Mouse (Mus musculus) liver, embryonic 15.5 days (tissue): ENCODE data around the gene Psma3. TPM values are rescaled to one million over a fixed set of nuclear protein-coding genes. Genes with fewer than 3 reads are reported as not detected.
A peak's percentile ranks its signal among the peaks of the same experiment; 100 is the strongest.

Experiments
- ATAC-seq: fragments of 200-750 bp; cut with Nextera tagmentation; 2 replicates; pipeline ENCODE4 v1.8.0; 2017; ENCODE audit warnings: moderate number of reproducible peaks, mild to moderate bottlenecking, moderate library complexity; ENCODE audit not compliant: insufficient read depth
- H3K27ac ChIP-seq: fragments of 300-500 bp; sonication (generic); replicated peaks from 2 replicates; pipeline ENCODE4 v1.5.1; 2015; ENCODE audit warnings: mild to moderate bottlenecking, inconsistent platforms
- H3K27me3 ChIP-seq: fragments of 300-500 bp; sonication (generic); 2 replicates; pipeline ENCODE4 v1.6.1; 2015; ENCODE audit warnings: mild to moderate bottlenecking, inconsistent platforms
- H3K36me3 ChIP-seq: fragments of 300-500 bp; sonication (generic); replicated peaks from 2 replicates; pipeline ENCODE4 v1.6.1; 2015; ENCODE audit warnings: moderate library complexity, mild to moderate bottlenecking, inconsistent platforms
- H3K4me1 ChIP-seq: fragments of 300-500 bp; sonication (generic); replicated peaks from 2 replicates; pipeline ENCODE4 v1.6.1; 2015; ENCODE audit warnings: inconsistent platforms
- H3K4me2 ChIP-seq: fragments of 300-500 bp; sonication (generic); 2 replicates; pipeline ENCODE4 v1.6.1; 2015; ENCODE audit warnings: moderate library complexity, mild to moderate bottlenecking, inconsistent platforms
- H3K4me3 ChIP-seq: fragments of 300-500 bp; sonication (generic); replicated peaks from 2 replicates; pipeline ENCODE4 v1.5.1; 2015; ENCODE audit warnings: mild to moderate bottlenecking, inconsistent platforms
- H3K9ac ChIP-seq: fragments of 300-500 bp; sonication (generic); 2 replicates; pipeline ENCODE4 v1.6.1; 2015; ENCODE audit warnings: moderate library complexity, mild to moderate bottlenecking, inconsistent platforms
- H3K9me3 ChIP-seq: fragments of 300-500 bp; sonication (generic); replicated peaks from 2 replicates; pipeline ENCODE4 v1.6.1; 2016; ENCODE audit warnings: inconsistent platforms
- WGBS: fragments of 180-500 bp; shearing (Covaris S2); methylation state at CpG from one replicate; pipeline ENCODE4 v1.1.7; 2015; ENCODE audit warnings: mixed read lengths; ENCODE audit not compliant: insufficient replicate concordance; 5-methylcytosine and 5-hydroxymethylcytosine counted together
- polyA plus RNA-seq: library from polyadenylated mRNA; unstranded; fragments of >200 nt; fragmentation: Nextera tagmentation; extraction: Ambion mirVana; gene quantifications from 2 replicates; pipeline ENCODE4 v1.2.1, GENCODE M21; 2015

The Psma3 gene
- polyA plus RNA-seq, 1 experiment from 2014 or later: 343 TPM

DNA sequence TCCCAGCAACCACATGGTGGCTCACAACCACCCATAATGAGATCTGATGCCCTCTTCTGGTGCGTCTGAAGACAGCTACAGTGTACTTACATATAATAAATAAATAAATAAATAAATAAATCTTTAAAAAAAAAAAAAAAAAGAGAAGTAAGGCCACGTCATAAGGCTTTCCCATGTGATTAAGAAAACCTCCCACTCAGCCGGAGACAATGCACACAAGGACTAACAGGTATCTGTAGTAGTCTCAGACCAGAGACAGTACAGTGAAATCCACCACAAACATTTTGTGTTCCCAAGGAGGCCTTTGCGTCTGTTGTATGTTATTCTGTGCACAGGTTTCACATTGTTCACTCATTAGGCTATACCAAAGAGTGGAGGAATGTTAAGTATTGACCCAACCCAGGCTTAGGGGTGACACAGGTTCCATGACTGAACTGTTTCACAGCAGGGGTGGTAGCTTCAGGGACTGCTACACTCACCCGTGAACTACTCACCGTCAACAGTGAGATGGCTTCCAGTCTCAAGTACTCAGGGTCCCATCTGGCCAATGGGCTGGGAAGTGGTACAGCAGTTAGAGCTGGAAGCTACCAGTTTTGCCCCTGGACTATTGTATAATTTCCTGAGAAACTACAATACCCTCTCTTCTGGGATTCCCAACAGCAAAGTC lies 29.5 kb downstream of the Psma3 start:
- ATAC-seq: no peak
- Histone ChIP-seq H3K27ac (no peak overlapping the region), H3K4me1 (peaks cover 5% of the 10 kb centered on the region; the same call in 1 of the 2 replicates)

DNA sequence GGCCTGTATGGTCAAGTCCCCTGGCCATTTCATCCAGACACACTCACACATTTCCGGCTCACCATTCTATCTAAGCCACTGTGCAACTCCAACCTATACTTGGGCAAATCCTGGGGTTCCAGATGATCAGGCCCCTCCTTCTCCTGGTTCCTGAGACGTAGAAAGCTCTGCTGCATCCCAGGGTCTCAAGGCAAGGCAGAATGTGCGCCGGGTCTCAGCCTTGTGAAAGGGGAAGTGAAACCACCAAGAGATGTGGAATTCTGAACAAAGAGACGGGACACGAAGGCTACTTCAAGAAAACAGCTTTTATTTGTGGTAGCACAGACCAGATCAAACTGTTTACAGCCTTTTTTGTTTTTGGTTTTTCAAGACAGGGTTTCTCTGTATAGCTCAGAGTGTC lies 31.7 kb downstream of the Psma3 start:
- no peak overlapping the region for H3K9ac ChIP-seq
- H3K36me3 ChIP-seq: peaks cover 63% of the 10 kb centered on the region
- no peaks in the 10 kb centered on the region for H3K9me3 ChIP-seq
- no peaks in the 10 kb centered on the region for H3K4me1 ChIP-seq
- H3K4me3 ChIP-seq: no peak overlapping the region
- H3K4me2 ChIP-seq: no peak overlapping the region
- ATAC-seq: no peak
- no peak overlapping the region for H3K27ac ChIP-seq
- WGBS: 71% methylated on average over 6 of the region's 6 CpGs
- H3K27me3 ChIP-seq: no peaks in the 10 kb centered on the region

More for the DNA sequence above, 29.5 kb downstream of the Psma3 start:
- H3K27me3 ChIP-seq: no peaks in the 10 kb centered on the region
- WGBS: 75% methylated on average over 5 of the region's 6 CpGs
- H3K4me2 ChIP-seq: no peak overlapping the region
- H3K36me3 ChIP-seq: peaks cover 51% of the 10 kb centered on the region
- H3K4me3 ChIP-seq: no peak overlapping the region
- H3K9me3 ChIP-seq: no peaks in the 10 kb centered on the region
- no peak overlapping the region for H3K9ac ChIP-seq

DNA sequence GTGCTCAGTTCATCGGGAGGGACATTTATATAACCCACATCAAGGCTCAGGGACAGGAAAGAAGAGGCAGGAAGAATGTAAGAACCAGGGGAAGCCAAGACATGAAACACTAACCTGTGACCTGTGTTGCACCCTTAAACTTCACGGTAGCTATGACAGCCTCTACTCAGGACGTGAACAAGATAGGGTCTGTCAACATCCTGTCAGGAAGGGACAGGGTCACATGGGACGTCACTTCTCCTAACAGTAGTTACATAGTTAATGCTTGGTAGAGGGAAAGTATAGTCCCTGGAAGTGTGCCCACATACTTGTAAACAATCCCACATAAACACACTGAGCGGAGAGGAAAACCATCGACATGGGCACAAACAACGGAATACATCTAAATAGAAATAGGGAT lies 32.5 kb downstream of the Psma3 start:
- Histone ChIP-seq H3K9me3 (no peaks in the 10 kb centered on the region), H3K4me2 (no peak overlapping the region), H3K4me1 (peaks cover 2% of the 10 kb centered on the region; the same call in 1 of the 2 replicates), H3K36me3 (peaks cover 65% of the 10 kb centered on the region), H3K9ac (no peak overlapping the region), H3K27me3 (no peaks in the 10 kb centered on the region), H3K27ac (no peak overlapping the region), H3K4me3 (no peak overlapping the region)
- 61% methylated on average over 7 of the region's 7 CpGs for WGBS
- ATAC-seq: peak; percentile 25; the same call in 1 of the 2 replicates

DNA sequence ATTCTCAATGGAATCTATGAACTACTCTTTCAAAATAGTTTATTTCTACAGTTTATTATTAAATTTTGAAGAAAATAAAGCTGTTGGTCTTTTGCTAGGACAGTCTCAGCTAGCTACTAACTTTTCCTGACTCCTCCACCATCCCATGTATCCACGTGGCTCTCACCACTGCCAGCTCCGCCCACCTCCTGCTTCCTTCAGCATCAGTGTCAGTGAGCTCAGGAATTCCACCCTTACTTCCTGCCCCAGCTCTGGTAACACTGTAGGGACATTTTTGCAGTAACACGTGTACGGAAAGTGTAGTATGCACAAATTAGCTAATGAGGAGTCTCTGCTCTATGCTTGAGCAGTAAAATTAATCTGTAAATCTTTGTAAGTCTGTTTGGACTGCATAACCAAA lies 35.3 kb downstream of the Psma3 start:
- H3K27me3 ChIP-seq: no peaks in the 10 kb centered on the region
- H3K9ac ChIP-seq: no peak overlapping the region
- peaks cover 24% of the 10 kb centered on the region for H3K4me1 ChIP-seq
- no peak overlapping the region for H3K4me3 ChIP-seq
- no peak for ATAC-seq
- 60% methylated on average over 4 of the region's 4 CpGs for WGBS
- no peak overlapping the region for H3K4me2 ChIP-seq
- H3K27ac ChIP-seq: no peak overlapping the region
- H3K36me3 ChIP-seq: peaks cover 66% of the 10 kb centered on the region
- H3K9me3 ChIP-seq: no peaks in the 10 kb centered on the region

DNA sequence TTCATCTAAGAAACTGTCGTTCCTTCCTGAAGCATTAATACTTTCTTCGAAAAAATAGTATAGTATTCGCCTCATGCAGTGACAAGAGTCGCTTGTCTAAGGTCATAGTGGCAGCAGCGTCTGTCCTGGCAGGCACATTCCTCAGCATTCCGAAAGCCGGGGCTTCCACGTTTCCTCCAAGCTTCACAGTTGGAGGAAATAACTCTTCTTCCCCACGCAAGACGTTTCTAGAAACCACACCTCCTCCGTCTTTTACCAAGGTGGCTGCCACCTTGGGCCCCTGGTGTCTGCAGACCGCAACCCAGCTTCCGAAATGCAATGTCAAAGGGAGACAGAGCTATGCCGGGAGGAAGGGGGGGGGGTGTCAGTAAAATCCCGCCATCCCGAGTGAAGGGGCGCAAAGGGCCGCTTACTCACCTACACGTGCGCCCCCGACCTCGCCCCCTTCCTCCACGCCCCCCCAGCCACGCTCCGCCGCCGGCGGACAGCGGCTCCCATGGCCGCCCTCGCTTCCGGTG lies 40.5 kb downstream of the Psma3 start:
- under 1% methylated on average over 32 of the region's 32 CpGs for WGBS

DNA sequence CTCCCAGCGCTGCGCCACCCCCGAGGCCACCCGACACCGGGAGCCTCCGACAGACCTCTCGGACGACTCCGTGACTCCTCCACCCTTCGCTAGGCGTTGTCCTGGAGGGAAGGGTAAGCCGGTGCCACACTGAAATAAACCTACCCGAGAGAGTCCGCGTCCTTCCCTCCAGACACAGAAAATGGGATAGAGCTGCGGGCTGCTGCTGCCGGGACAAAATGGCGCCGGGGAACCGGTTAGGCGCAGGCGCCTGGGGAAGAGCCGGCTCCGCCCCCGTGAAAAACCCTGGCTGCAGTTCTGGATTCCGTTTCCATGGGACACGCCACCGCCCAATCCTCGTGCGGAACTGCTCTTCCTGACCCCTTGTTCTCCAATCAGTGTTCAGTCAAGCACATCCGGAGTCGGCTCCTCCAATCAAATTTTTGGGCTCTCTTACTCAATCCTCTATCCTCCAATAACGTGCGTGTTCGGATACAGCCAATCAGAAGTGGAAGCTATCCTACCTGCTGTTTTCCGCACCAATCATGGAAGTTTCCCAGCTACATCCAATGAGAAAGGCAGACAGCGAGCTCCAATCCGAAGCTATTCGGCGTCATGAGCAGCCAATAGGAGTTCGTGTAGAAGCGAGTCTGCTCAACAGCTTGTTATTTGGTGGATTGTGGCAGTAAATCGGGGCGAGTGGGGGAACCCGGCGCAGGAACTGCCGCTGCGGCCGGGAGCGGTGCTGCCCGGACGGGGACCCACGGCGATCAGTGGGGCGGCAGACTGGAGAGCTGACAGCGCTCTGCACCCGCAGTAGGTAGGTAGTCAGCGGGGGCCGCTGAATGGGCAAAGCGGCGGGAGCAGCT lies 41.2 kb downstream of the Psma3 start, which contains the start of gene Arid4a:
Gene Arid4a (plus strand): TSS at position 628 of the 848 bp plus-strand sequence.
- Histone ChIP-seq H3K4me2 (peak within 1 kb of the TSS; percentile 83), H3K9me3 (no peaks in the 10 kb centered on the region), H3K4me3 (peak within 1 kb of the TSS; percentile 100), H3K27ac (peak within 1 kb of the TSS; percentile 99), H3K9ac (peak within 1 kb of the TSS; percentile 99), H3K36me3 (peaks cover 29% of the 10 kb centered on the region), H3K27me3 (no peaks in the 10 kb centered on the region), H3K4me1 (peaks cover 39% of the 10 kb centered on the region)
- WGBS: under 1% methylated on average over 61 of the region's 61 CpGs
- peak; percentile 96 for ATAC-seq

More for the DNA sequence above, 40.5 kb downstream of the Psma3 start:
- H3K36me3 ChIP-seq: peaks cover 26% of the 10 kb centered on the region
- peak overlapping the region; percentile 100 for H3K4me3 ChIP-seq
- peak overlapping the region; percentile 80 for H3K4me2 ChIP-seq
- H3K9ac ChIP-seq: peak overlapping the region; percentile 84
- peak overlapping the region; percentile 96 for H3K27ac ChIP-seq
- peak; percentile 67 for ATAC-seq
- no peaks in the 10 kb centered on the region for H3K9me3 ChIP-seq
- H3K4me1 ChIP-seq: peaks cover 39% of the 10 kb centered on the region
- no peaks in the 10 kb centered on the region for H3K27me3 ChIP-seq

DNA sequence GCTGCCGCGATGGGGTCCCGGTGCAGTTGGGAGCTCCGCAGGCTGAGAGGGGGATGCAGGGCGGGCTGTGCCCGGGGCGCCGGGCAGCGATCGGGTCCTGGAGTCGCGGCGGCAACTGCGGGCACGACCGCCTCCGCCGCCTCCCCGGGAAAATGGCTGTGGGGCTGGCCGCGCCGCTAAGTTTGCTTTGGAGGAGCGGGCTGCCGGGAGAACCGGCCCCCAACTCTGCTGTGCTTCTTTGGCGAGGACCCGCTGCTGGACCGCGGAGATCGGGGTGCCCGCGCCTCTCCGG lies 41.7 kb downstream of the Psma3 start:
- no peaks in the 10 kb centered on the region for H3K27me3 ChIP-seq
- ATAC-seq: no peak; the same call in 1 of the 2 replicates
- H3K27ac ChIP-seq: peak overlapping the region; percentile 99
- H3K4me2 ChIP-seq: peak overlapping the region; percentile 83
- no peaks in the 10 kb centered on the region for H3K9me3 ChIP-seq
- WGBS: under 1% methylated on average over 31 of the region's 33 CpGs
- H3K4me1 ChIP-seq: peaks cover 39% of the 10 kb centered on the region
- peaks cover 34% of the 10 kb centered on the region for H3K36me3 ChIP-seq
- peak overlapping the region; percentile 99 for H3K9ac ChIP-seq
- peak overlapping the region; percentile 100 for H3K4me3 ChIP-seq

DNA sequence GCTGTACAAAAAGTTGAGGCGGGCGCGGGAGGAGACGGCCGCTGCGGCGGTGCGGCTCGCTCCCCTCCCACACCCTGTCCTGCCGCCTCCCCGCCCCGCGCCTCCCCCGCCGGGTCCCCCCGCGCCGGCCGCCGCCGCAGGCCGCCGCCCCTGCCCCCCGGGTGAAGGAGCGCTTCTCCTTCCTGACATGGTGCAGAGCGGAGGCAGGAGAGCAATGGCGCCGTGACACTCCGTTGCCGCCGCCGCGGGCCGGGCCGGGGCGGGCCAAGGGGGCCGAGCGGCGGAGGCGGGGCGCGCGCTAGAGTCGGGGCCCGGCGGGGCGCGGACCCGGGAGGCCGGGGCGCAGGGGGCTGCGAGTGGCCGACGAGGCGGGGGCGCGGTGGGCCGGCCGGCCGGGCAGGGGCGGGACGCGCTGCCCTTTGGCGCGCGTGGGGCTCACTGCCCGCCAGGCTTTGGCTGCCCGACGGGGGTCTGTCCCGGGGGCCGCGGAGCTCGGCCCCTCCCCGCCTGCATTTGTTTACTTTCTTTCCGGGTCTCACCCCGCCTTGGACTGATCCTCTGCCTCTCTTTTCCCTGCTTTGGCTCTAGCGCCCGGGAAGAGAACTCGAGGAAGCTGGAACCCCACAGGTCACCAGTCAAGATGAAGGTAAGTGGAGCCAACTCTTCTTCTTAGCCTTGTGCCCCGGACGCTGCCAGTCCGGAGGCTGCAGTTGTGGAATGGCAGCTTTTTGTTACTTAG lies 42.3 kb downstream of the Psma3 start:
- peak overlapping the region; percentile 100 for H3K4me3 ChIP-seq
- no peaks in the 10 kb centered on the region for H3K27me3 ChIP-seq
- peak overlapping the region; percentile 99 for H3K27ac ChIP-seq
- no peaks in the 10 kb centered on the region for H3K9me3 ChIP-seq
- peak overlapping the region; percentile 99 for H3K9ac ChIP-seq
- WGBS: under 1% methylated on average over 54 of the region's 82 CpGs
- H3K4me1 ChIP-seq: peaks cover 39% of the 10 kb centered on the region
- peak; percentile 5; the same call in 1 of the 2 replicates for ATAC-seq
- H3K4me2 ChIP-seq: peak overlapping the region; percentile 83
- H3K36me3 ChIP-seq: peaks cover 38% of the 10 kb centered on the region

DNA sequence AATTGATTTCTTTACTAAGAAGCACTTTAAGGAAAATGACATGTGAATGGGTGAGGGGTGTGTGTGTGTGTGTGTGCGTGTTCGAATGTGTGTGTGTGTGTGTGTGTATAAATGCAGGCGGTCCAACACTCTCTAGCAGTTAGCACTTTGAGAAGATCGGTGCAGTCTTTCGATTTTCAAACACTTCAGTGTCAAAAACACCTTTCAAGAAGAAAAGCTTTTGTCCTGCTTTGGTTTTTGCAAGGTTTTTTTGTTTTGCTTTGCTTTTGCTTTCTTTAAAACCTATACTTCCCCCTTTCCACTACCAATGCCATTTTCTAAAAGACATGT lies 42.8 kb downstream of the Psma3 start:
- peak overlapping the region; percentile 99 for H3K27ac ChIP-seq
- peak overlapping the region; percentile 100 for H3K4me3 ChIP-seq
- no peaks in the 10 kb centered on the region for H3K27me3 ChIP-seq
- no peak for ATAC-seq
- peak overlapping the region; percentile 83 for H3K4me2 ChIP-seq
- peaks cover 34% of the 10 kb centered on the region for H3K4me1 ChIP-seq
- H3K36me3 ChIP-seq: peaks cover 37% of the 10 kb centered on the region
- H3K9ac ChIP-seq: peak overlapping the region; percentile 99
- H3K9me3 ChIP-seq: no peaks in the 10 kb centered on the region
- 15% methylated on average over 5 of the region's 5 CpGs for WGBS

DNA sequence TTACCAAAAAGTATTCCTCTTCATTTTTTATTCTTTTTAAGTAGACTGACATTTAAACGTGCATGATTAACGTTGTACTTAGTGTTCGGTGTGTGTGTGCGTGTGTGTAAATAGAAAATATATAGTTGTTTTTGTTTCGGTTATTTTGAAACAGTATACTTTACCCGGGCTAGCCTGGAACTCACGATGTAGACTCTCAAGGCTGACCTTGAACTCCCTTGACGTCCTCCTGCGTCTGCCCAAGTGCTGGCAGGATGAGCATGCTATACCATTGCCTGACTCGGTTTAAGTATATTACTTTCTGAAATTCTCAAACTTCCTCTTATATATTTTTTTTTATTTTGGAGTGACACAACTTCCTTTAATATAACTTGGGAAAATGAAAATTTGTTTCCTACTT lies 43.4 kb downstream of the Psma3 start:
- Histone ChIP-seq H3K4me3 (peak overlapping the region; percentile 100), H3K27me3 (no peaks in the 10 kb centered on the region), H3K9me3 (no peaks in the 10 kb centered on the region), H3K27ac (no peak overlapping the region), H3K36me3 (peaks cover 38% of the 10 kb centered on the region), H3K4me1 (peaks cover 30% of the 10 kb centered on the region), H3K4me2 (peak overlapping the region; percentile 83), H3K9ac (no peak overlapping the region)
- WGBS: 75% methylated on average over 10 of the region's 10 CpGs
- no peak for ATAC-seq

DNA sequence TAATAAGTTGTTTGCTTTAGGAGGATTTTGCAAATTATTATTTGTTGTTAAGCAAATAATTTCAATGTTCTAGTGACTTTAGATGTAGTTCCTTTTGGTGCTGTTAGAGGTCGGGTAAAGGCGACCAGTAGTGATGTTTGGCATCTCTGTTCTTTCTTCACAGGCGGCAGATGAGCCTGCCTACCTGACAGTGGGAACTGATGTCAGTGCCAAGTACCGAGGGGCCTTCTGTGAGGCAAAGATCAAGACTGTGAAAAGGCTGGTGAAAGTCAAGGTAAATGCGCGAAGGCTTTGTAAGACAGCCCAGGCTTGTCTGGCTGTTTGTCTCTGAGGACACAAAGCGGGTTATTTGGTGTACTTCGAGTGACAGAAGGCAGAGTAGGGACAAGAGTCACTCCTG lies 44.8 kb downstream of the Psma3 start:
- peaks cover 19% of the 10 kb centered on the region for H3K4me1 ChIP-seq
- 84% methylated on average over 8 of the region's 8 CpGs for WGBS
- H3K9me3 ChIP-seq: no peaks in the 10 kb centered on the region
- ATAC-seq: no peak
- H3K9ac ChIP-seq: no peak overlapping the region
- no peak overlapping the region for H3K4me2 ChIP-seq
- peaks cover 47% of the 10 kb centered on the region for H3K36me3 ChIP-seq
- H3K4me3 ChIP-seq: no peak overlapping the region
- no peak overlapping the region for H3K27ac ChIP-seq
- no peaks in the 10 kb centered on the region for H3K27me3 ChIP-seq
